Mouse (Mus musculus) midbrain, embryonic 12.5 days (tissue): ENCODE data around the gene 6030458C11Rik. TPM values are rescaled to one million over a fixed set of nuclear protein-coding genes. Genes with fewer than 3 reads are reported as not detected.

Experiments used
- ATAC-seq: fragments of 200-750 bp; cut with Nextera tagmentation; 2 replicates; pipeline ENCODE4 v1.8.0; 2017; ENCODE audit warnings: low read depth, moderate TSS enrichment, moderate library complexity; ENCODE audit not compliant: low FRiP score
- H3K27ac ChIP-seq: fragments of 300-500 bp; sonication (generic); replicated peaks from 2 replicates; pipeline ENCODE4 v1.5.1; 2016; ENCODE audit warnings: mild to moderate bottlenecking
- H3K27me3 ChIP-seq: fragments of 300-500 bp; sonication (generic); 2 replicates; pipeline ENCODE4 v1.6.1; 2016; ENCODE audit warnings: mild to moderate bottlenecking
- H3K36me3 ChIP-seq: fragments of 300-500 bp; sonication (generic); 2 replicates; pipeline ENCODE4 v1.6.1; 2016
- H3K4me1 ChIP-seq: fragments of 300-500 bp; sonication (generic); 2 replicates; pipeline ENCODE4 v1.6.1; 2016
- H3K4me2 ChIP-seq: fragments of 300-500 bp; sonication (generic); replicated peaks from 2 replicates; pipeline ENCODE4 v1.6.1; 2016; ENCODE audit warnings: mild to moderate bottlenecking, moderate library complexity
- H3K4me3 ChIP-seq: fragments of 300-500 bp; sonication (generic); 2 replicates; pipeline ENCODE4 v1.5.1; 2016; ENCODE audit warnings: mild to moderate bottlenecking
- H3K9ac ChIP-seq: fragments of 300-500 bp; sonication (generic); replicated peaks from 2 replicates; pipeline ENCODE4 v1.6.1; 2016; ENCODE audit warnings: mild to moderate bottlenecking, moderate library complexity
- H3K9me3 ChIP-seq: fragments of 300-500 bp; sonication (generic); 2 replicates; pipeline ENCODE4 v1.6.1; 2016; ENCODE audit warnings: mild to moderate bottlenecking
- WGBS: fragments of 180-500 bp; shearing (Covaris S2); methylation state at CpG from one replicate; pipeline ENCODE4 v1.1.7; 2016; 5-methylcytosine and 5-hydroxymethylcytosine counted together
- microRNA-seq: library from miRNA; unstranded; fragments of <30 nt; microRNA quantifications from one replicate; pipeline ENCODE4, GENCODE M21; 2017
- polyA plus RNA-seq: library from polyadenylated mRNA; unstranded; fragments of >200 nt; fragmentation: Nextera tagmentation; extraction: Ambion mirVana; gene quantifications from 2 replicates; pipeline ENCODE4 v1.2.1, GENCODE M21; 2016

Gene 6030458C11Rik
- polyA plus RNA-seq, 1 experiment from 2014 or later: 41.1 TPM

- Histone ChIP-seq H3K27ac (no peak overlapping the region), H3K27me3 (no peaks in the 10 kb centered on the region), H3K4me3 (no peak overlapping the region), H3K4me2 (no peak overlapping the region), H3K36me3 (no peaks in the 10 kb centered on the region), H3K4me1 (no peaks in the 10 kb centered on the region), H3K9ac (no peak overlapping the region), H3K9me3 (no peaks in the 10 kb centered on the region)
- 91% methylated on average over 6 of the region's 6 CpGs for WGBS
- no peak for ATAC-seq
Observed at GRCm38 (mm10) chr15:12781296-12781695, 43.2 kb downstream of the 6030458C11Rik start.

GRCm38 (mm10) chr15:12774149-12774753 lies 50.2 kb downstream of the 6030458C11Rik start:
- no peak overlapping the region for H3K27ac ChIP-seq
- H3K4me3 ChIP-seq: no peak overlapping the region
- H3K9ac ChIP-seq: no peak overlapping the region
- no peak for ATAC-seq
- no peak overlapping the region for H3K4me2 ChIP-seq
- H3K4me1 ChIP-seq: peaks cover 5% of the 10 kb centered on the region; the same call in 1 of the 2 replicates
- no peaks in the 10 kb centered on the region for H3K36me3 ChIP-seq
- H3K27me3 ChIP-seq: no peaks in the 10 kb centered on the region
- H3K9me3 ChIP-seq: 0 out of 2 replicates have a peak, but pooled peaks cover 2% of the 10 kb centered on the region
- WGBS: 75% methylated on average over 11 of the region's 11 CpGs

- H3K4me3 ChIP-seq: no peak overlapping the region
- H3K9ac ChIP-seq: no peak overlapping the region
- H3K27me3 ChIP-seq: no peaks in the 10 kb centered on the region
- peaks cover 5% of the 10 kb centered on the region; the same call in 1 of the 2 replicates for H3K4me1 ChIP-seq
- no peak overlapping the region for H3K27ac ChIP-seq
- WGBS: 84% methylated on average over 7 of the region's 7 CpGs
- H3K36me3 ChIP-seq: no peaks in the 10 kb centered on the region
- no peak overlapping the region for H3K4me2 ChIP-seq
- H3K9me3 ChIP-seq: 0 out of 2 replicates have a peak, but pooled peaks cover 2% of the 10 kb centered on the region
- ATAC-seq: no peak
Observed at GRCm38 (mm10) chr15:12770958-12771357, 53.5 kb downstream of the 6030458C11Rik start.

- Histone ChIP-seq H3K4me1 (no peaks in the 10 kb centered on the region), H3K9ac (no peak overlapping the region), H3K27me3 (no peaks in the 10 kb centered on the region), H3K4me2 (no peak overlapping the region), H3K36me3 (no peaks in the 10 kb centered on the region), H3K27ac (no peak overlapping the region), H3K9me3 (no peaks in the 10 kb centered on the region), H3K4me3 (no peak overlapping the region)
- ATAC-seq: no peak
- WGBS: 84% methylated on average over 4 of the region's 4 CpGs
Observed at GRCm38 (mm10) chr15:12766848-12767247, 57.6 kb downstream of the 6030458C11Rik start.

GRCm38 (mm10) chr15:12763147-12763546 lies 61.3 kb downstream of the 6030458C11Rik start:
- no peak for ATAC-seq
- 75% methylated on average over 10 of the region's 10 CpGs for WGBS

GRCm38 (mm10) chr15:12762258-12762913 lies 62.1 kb downstream of the 6030458C11Rik start:
- no peaks in the 10 kb centered on the region for H3K9me3 ChIP-seq
- no peak for ATAC-seq
- H3K36me3 ChIP-seq: no peaks in the 10 kb centered on the region
- no peaks in the 10 kb centered on the region; the same call in 1 of the 2 replicates for H3K27me3 ChIP-seq
- WGBS: 74% methylated on average over 11 of the region's 11 CpGs
- H3K27ac ChIP-seq: no peak overlapping the region
- H3K4me1 ChIP-seq: no peaks in the 10 kb centered on the region
- no peak overlapping the region for H3K9ac ChIP-seq
- H3K4me2 ChIP-seq: no peak overlapping the region
- H3K4me3 ChIP-seq: no peak overlapping the region

More at GRCm38 (mm10) chr15:12763147-12763546, 61.3 kb downstream of the 6030458C11Rik start:
- Histone ChIP-seq H3K36me3 (no peaks in the 10 kb centered on the region), H3K4me1 (no peaks in the 10 kb centered on the region), H3K27me3 (no peaks in the 10 kb centered on the region; the same call in 1 of the 2 replicates), H3K9ac (no peak overlapping the region), H3K4me3 (no peak overlapping the region), H3K9me3 (no peaks in the 10 kb centered on the region), H3K27ac (no peak overlapping the region), H3K4me2 (no peak overlapping the region)

GRCm38 (mm10) chr15:12760747-12761146 lies 63.7 kb downstream of the 6030458C11Rik start:
- Histone ChIP-seq H3K4me1 (no peaks in the 10 kb centered on the region), H3K36me3 (no peaks in the 10 kb centered on the region), H3K4me2 (no peak overlapping the region), H3K27ac (no peak overlapping the region), H3K9ac (no peak overlapping the region), H3K27me3 (no peaks in the 10 kb centered on the region; the same call in 1 of the 2 replicates), H3K9me3 (no peaks in the 10 kb centered on the region), H3K4me3 (no peak overlapping the region)
- ATAC-seq: no peak
- WGBS: 91% methylated on average over 6 of the region's 6 CpGs

- H3K4me1 ChIP-seq: no peaks in the 10 kb centered on the region
- H3K27me3 ChIP-seq: no peaks in the 10 kb centered on the region; the same call in 1 of the 2 replicates
- H3K36me3 ChIP-seq: no peaks in the 10 kb centered on the region
- 81% methylated on average over 5 of the region's 5 CpGs for WGBS
- H3K4me3 ChIP-seq: no peak overlapping the region
- H3K9me3 ChIP-seq: no peaks in the 10 kb centered on the region
- no peak overlapping the region for H3K27ac ChIP-seq
- ATAC-seq: no peak
- H3K9ac ChIP-seq: no peak overlapping the region
- no peak overlapping the region for H3K4me2 ChIP-seq
Observed at GRCm38 (mm10) chr15:12758461-12758860, 66.0 kb downstream of the 6030458C11Rik start.

Small RNAs within 50 kb of the gene (microRNA-seq; reads per million reads assigned to microRNA genes)
- not detected for gene Gm47288

Other genes starting within 250 kb of the 6030458C11Rik start
- 8.4 and 9.5 TPM in 2 replicates for gene Pdzd2, start 84.7 kb downstream of the 6030458C11Rik start, polyA plus RNA-seq
- gene Drosha, start 166 bp upstream of the 6030458C11Rik start, polyA plus RNA-seq: 71.3 and 73.2 TPM in 2 replicates